Mouse (Mus musculus): Measurements from ENCODE around the gene Cbx5.

Cbx5 gene

DNA sequence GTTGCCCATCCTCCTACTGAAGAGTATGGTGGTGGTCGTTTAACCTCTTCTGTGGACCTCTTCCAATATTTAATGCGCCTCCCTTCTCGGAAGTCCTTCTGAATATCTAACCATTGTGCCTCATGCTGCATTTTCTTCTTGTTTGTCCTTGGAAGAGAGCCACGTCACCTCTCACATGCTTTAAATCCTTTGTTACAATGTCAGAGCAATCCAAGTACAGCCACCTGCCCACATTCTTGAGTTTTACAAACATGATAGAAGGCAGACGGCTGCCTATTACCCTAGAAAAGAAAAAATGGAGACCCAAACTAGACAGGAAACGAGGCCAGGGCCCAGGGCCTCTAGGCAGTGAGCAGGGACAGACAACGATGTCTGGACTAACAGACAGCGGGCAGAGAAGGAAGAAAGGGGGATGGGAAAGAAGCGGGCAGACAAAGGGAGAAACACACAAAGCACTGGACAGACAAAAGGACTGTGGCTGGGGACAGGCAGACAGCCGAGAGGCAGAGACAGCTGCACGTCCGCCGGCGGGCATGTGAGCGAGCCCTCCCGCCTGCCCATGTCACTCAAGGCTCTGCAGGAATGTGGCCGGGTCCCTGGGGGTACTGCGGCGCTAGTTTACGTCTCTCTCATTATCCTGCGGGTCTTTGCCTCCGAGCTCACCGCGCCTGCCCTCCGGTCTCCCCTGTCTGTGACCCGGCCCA lies 69.9 kb downstream of the Cbx5 start:
- peak; percentile 41 for DNase-seq

DNA sequence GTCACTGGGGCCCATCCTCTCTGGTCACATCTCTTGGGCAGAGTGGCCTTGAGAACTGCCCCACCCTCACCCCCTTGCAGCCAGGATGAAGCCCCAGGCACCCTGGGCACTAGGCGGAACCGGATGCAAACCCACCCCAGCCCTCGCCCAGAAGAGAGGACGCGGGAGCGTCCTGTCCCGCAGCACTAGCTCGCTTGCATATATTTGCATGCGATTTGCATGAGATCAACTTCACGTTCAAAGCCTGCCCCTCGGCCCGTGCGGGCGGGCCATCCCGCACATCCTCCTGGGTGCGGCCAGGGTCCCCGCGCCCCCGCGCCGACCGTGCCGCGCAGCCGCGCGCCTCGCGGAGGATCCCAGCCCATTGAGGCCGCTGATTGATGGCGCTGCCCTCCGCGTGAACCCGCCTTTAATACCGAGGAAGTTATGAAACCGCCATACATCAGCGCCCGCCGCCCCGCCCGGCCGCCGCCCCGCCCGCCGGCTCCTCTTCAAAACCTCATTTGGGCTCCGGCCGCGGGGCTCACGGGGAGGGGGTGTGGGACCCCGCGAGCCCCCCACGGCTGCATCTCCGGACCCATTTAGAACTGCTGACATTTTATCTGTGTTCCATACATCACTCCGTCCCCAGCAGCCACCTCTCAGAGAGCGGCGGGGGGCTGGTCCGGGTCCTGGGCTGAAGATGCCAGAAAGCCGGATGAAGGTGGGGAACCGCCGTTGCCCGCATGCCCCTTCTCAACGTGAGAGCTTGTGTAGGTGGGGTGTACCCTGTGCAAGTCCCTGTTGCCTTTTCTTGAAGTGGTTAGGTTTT lies 70.6 kb downstream of the Cbx5 start:
- DNase-seq = peak; percentile 58

DNA sequence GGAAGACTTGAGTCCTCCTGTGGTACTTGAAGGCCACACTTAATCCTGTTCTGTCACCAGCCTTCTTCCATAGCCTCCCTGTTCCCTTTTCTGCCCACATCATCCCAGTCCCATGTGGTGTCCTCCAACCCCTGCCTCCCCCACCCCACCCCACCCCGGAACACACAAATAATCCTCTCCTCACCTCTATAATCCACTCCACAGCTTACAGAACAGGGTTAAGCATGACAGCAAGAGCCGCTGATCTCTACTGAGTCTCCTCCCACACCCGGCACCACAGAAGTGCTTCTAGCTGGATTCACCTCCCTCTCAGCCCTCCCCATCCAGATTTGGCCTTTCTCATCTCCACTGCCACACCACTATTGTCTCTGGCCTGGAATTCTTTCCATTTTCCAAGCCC lies 71.8 kb downstream of the Cbx5 start:
- no peak for DNase-seq

DNA sequence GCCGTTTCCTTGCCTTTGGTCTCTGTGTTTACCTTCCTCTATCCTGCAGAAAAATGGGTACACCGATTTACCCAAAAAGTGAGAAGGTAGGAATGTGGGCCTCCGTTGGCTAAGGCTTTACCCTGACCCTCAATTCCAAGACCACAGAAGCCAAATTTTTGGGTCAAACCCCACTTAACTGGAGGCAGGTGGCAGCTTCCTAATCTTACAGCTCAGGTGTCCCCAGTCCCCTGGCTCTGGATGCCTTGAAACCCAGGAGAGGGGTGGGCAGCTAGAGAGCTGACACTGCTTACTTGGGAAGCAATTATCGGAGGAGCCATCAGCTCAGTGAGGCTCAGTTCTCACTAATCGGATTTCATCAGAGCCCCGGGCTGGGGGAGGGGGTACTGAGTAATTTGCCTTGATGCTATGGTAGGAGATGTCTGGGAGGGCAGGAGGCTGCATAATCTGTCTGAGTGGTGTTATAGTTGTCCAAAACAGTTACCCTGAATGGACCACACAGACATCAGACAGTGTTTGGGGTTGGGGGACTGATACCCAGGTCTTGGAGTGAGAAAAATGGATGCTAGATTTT lies 72.5 kb downstream of the Cbx5 start, which contains the start of gene Smug1:
TSS of gene Smug1 (minus strand) at position 51 of the 574 bp plus-strand sequence.
- DNase-seq = no peak

DNA sequence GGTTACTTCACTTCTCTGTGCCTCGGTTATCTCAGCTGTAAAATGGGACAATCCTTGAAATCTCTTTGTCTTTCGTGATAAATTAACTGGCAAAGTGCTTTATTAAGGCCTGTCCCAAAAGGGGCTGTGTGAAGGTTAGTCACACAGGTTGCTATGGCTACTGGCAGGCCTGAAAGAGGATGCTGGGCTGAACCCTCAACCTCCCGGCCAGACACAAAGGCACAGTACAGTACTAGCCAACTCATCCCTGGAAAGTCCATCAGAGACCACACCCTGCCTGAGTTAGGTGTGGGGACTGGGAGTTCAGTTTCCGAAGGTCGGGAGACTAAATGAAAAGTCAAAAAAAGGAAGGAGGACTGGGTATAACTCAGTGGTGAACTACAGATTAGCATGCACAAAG lies 73.7 kb downstream of the Cbx5 start:
- peak; percentile 51 for DNase-seq

DNA sequence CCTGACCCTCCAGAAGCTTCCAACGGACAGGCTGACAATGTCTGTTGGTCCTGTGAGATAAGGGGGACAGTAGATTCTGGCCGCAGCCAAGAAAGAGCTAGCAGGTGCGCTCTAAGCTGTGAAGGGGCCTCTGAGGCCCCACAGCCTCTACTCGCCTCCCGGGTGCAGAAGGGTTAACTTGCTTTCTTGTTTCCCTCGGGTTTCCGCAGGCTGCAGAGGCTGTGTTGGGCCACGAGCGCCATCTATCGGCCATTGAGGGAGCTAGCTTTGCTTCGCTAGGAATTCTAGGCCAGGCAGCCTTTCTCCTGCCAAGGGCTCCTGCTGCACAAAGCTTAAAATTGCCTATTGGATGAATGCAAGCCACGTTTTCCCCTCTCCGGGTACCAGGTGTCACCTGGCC lies 74.2 kb downstream of the Cbx5 start:
- DNase-seq = peak; percentile 90

DNA sequence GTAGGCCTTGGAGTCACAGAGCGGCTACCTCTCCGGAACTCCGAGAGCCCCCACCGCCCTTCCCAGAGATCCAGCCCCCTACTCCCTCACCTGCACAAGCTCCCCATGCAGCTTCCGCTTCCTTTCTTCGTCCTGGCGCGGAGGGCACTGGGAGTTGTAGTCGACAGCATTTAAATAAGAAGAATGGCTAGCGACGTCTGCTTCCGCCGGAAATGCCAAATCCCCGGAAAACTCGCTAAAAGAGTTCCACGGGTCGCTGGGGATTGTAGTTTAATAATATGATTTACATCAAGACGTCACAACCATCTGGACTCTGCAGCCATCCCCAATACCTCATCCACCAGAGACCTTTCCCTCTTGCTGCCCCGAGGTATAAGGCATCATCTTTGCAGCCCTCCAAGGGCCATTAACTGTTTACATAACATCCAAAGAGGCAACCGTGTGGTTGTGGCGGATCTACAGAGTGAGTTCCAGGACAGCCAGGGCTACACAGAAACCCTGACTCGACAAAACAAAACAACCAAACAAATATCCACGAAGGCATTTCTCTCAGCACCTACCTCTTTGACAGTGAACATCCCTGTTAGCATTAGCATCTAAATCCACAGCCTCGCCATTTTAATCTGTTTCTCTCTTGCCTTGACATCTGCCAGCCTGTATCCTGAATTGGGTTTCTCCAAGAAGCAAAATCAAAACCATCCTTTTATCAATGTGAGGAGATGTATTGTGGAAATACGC lies 76.3 kb downstream of the Cbx5 start:
- DNase-seq = peak; percentile 93

DNA sequence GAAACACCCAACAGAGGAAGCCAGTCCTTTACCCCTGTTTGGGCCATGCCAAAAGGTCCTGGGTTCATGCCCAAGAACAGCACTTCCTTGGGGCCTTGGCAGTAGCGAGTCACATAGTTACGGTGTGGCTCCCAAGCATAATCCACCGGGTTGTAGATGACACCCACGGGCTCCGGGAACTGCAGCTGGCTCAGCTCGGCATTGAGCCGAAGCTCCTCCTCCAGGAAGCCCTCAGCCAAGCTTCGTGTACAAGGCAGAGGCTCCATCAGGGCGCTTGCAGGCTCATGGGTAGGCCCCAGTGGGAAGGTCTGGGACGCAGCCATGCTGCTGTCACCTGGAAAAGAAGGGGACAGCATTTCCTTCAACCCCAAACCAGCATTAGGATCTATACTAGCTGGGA lies 82.0 kb downstream of the Cbx5 start:
- DNase-seq = no peak

DNA sequence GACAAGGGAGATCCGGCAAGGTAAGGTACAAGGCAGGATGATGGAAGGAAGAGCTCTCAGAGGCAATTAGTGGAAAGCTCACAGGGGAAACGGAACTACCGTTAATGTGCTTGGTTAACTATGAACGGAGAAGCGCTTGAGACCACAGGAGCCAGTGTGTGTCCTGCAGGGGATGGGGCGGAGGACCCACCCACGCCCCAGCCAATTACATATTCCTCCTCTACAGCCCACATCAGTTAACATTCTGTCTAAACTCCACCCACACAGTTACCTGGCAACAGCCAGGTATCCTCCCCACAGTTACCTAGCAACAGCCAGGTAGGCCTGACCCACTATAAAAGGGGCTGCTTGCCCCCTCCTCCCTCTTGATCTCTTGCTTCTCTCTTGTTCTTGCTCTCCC lies 82.7 kb downstream of the Cbx5 start:
- no peak for DNase-seq

DNA sequence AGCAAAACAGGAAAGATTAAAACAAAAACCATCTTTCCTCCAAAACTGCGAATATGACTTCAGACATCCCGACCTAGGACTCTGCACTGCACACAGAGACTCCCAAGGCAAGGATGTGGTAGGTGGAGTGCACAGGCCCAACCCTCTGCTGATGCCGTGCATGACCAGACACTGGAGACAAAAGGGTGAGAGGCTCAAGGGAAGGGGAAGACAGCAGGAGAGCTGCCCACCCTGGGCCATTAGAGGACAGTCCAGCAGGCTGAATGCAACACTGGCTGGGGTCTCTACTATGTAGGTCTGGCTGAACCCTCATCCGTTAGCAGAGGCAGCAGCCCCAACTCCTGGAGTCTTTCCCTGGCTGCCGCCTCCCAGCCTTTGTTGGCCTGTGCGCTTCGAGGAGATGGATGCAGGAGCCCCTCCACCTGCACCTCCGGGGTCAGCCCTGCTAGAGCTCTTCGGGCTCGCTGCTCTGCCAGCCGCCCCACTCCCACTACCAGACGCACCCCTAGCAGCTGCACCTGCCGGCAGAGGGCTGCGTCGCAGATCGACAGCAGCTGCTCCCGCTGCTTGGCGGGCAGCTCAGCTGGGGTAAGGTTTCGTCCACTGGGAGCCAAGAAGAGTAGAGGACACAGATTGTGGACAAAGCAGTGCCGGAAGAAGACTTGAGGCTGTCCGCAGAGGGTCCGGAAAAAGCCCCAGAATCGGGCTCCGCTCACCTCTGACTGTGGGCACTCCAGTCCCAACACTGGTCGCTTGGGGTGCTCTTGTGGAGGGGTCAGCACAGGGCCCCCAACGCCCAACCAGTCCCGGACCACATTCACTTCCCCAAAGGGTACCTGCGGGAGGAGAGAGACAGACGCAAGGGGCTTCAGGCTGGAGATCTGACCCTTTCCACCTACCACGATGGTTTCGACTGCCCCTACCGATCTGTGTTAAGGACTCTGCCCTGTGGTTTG lies 84.0 kb downstream of the Cbx5 start:
- DNase-seq = no peak

DNA sequence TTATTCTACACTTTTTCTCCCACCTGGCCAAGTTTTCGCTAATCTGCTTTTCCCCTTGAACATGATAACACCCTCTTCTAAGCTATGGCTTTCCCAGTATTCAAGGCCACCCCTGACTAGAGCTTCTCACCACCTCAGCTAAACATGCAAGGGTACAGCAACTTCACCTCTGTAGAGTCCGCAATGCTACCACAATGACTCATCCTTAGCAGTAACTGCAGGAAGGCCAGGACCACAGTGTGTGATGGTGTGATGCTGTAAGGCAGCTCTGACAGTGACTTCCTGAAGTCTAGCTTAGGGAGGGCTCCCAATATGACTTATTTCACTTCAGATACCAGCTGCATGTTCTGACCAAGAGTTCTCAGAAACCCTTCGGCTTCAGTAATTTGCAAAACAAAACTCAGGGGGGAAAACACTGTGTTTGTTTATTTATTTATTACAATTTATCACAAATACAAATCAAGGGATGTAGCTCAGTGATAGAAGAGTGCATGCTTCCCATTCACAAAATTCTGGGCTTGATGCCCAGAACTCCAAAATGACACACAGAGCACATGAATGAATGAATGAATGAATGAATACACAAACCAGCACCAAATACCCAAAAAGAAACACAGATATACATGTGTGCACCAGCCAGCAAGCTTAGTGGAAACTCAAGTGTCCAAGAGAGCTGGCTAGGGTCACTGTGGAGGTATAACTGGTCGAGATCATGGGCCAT lies 86.6 kb downstream of the Cbx5 start:
- no peak for DNase-seq

DNA sequence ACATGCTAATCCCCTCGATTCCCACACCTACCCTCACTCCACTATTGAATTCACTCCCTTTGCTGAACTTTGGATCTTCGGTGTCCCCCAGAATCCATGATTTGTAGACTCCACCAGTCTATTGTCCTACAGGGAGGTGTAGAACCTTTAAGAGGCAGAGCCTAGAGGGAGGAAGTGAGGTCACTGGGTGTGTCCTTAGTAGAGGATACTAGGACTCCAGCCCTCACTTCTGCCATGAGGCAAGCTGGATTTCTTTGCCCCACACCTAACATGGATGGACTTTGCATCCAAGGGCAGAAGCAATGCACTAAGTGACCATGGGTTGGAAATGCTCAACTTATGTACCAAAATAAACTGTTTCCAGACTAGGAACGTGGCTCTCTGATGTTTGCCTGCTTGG lies 87.2 kb downstream of the Cbx5 start:
- no peak for DNase-seq

DNA sequence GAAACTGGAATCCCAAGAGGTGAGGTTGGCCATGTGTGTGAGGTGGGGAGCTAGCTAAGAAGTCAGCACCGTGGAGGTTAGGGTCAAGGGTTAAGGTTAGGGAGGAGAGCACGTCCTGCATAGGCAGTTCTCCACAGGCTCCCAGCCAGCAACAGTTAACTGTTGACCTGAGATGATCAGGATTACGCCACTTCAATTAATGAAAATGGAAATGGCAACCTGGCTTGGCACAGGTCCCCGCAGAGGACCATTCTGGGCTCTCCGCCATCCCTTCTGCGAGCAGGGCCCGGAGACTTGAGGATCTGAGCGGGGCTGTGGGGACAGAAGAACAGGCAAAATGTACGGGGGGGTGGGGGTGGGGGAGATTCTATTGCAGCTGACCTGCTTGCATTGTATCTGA lies 91.8 kb downstream of the Cbx5 start:
- DNase-seq = no peak

DNA sequence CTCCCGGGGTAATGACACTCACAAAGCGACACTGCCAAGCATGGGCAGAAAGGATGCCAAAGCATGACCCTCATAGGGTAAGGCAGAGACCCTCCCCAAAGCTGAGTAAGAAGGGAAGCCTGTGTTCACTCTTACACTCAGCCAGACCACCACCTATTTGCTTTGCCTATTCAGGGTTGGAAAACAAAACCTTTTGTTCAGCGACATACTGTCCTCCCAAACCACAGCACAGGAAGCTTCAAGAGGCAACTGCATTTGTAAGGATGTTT lies 92.3 kb downstream of the Cbx5 start:
- DNase-seq = no peak

DNA sequence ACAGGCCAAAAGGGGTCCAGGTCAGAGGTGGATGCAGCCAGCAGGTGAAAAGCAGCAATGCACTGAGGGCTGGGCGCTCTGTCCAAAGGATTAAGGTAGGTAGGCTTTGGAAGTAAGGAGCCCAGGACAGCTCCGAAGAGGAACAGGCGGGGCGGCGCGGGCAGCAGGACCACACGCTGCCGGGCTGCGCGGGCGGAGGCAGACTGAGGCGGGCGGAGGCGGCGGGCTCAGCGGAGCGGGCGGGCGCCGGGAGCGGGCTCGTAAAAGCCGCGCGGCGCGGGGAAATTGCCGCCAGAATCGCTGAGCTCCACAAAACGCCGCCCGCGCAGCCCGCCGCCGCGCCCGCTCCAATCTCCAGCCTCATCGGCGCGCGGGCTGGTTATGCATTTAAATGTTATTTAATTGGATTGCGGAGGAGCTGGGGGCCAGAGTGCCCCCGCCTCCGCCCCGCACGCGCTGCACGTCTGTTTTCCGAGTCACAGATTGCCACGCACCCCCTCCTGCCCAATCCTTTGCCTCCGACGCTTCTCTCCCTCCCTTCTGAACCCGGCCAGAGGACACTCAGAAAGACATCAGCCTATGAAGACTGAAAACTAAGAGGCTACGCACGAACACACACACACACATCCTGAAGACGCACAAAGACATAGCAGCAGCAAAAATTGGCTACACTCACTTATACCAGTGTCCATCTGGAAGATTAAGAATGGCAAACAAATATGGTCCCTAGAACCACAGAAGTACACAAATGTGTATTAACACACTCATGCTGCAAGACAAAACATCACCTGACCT lies 92.8 kb downstream of the Cbx5 start:
- peak; percentile 36 for DNase-seq

DNA sequence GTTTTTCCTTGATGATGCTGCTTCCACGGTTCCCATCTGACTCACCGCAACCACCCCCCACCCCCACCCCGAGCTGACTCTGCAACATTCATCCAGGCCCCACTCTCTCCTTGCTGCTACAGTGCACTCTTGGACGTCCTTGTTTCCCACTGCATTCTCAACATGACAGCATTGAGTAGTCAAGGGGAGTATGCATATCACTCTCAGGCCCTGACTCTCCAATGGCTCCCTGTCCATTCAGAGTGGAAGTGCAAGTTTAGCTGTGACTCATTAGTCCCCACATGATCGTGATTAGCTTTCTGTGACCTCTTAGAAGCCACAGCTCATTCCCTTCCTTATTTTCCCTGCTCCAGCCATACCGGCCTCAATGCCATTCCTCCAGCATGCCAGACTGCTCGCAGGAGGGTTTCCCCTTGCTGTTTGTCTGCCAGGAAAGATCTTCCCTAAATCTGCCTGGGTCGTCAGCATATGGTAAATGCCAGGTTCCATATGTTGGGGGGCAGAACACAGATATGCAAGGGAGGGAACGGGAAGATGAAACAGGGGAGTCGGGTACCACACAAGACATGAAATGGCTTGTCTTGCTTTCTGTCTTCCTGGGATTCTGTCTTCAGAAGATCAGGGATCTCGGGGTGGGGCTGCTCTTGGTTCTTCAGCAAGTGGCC lies 93.8 kb downstream of the Cbx5 start:
- no peak for DNase-seq

DNA sequence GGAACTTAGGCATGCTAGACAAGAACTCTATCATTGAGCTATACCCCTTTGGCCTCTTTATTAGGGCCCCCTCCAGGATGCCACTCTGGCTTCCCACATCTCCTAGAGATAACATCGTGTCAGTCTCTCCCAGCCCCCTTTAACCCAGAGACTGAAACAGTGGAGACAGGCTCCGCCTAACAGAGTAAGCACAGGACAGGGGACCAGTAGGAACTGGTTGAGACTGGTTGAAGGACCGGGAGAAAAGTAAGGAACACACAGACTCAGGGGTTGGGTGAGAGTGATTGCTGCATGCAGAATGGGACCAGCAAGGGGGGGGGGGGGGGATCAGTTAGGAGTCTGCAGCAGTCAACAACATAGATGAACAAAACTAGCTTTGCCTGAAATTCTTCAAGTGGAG lies 95.4 kb downstream of the Cbx5 start:
- DNase-seq = no peak
